Mouse (Mus musculus) skeletal muscle tissue, postnatal 0 days (tissue): ENCODE data around the gene Sostdc1. TPM values are rescaled to one million over a fixed set of nuclear protein-coding genes. Genes with fewer than 3 reads are reported as not detected.

Source experiments
- polyA plus RNA-seq: library from polyadenylated mRNA; unstranded; fragments of >200 nt; fragmentation: Nextera tagmentation; extraction: Ambion mirVana; gene quantifications from 2 replicates; pipeline ENCODE4 v1.2.1, GENCODE M21; 2015

Gene Sostdc1
- polyA plus RNA-seq = 14.2 and 18.3 TPM in 2 replicates

DNA sequence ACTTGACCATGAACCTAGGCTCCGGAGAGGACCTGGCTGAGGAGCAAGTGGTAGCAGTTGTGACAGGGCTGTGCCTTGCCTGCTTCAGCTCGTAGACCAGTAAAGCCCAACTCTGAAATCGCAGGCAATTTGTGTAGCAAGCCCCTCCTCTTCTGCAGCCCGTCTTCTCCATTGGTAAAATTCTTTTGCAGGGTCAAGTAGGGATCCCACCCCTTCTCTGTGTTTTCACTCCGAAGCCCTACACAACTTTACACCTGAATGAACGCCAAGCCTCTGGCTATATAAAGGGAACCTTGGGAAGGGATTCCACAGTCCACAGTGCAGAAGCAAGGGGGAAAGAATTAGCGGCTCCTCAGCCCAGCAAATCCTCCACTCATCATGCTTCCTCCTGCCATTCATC, at the start of gene Sostdc1:
Gene Sostdc1, plus strand, starts transcription at position 224 of the 400 bp plus-strand sequence.

Other genes starting within 250 kb of the Sostdc1 start
- 16.6 and 17.3 TPM in 2 replicates for gene Ankmy2, start 157.0 kb upstream of the Sostdc1 start, polyA plus RNA-seq
- 130 TPM in 2 replicates for gene Bzw2, start 156.1 kb upstream of the Sostdc1 start, polyA plus RNA-seq
- gene Lrrc72, start 60.7 kb upstream of the Sostdc1 start, polyA plus RNA-seq = not detected in 2 replicates
- gene Ispd, start 67.3 kb downstream of the Sostdc1 start, polyA plus RNA-seq = 7.5 and 7.7 TPM in 2 replicates
- gene D630036H23Rik, start 68.0 kb downstream of the Sostdc1 start, polyA plus RNA-seq = 2.3 and 3.1 TPM in 2 replicates